Mouse (Mus musculus) kidney, adult 2 months (tissue): ENCODE measurements around the gene Fbxo22.

Experiments
- CTCF ChIP-seq: fragments of 200-500 bp; conservative IDR thresholded peaks from 2 replicates; pipeline ENCODE4 v1.5.1; 2011; ENCODE audit warnings: low read depth, mild to moderate bottlenecking, control low read depth, low read length, moderate library complexity, mixed read lengths; ENCODE audit not compliant: insufficient read depth, insufficient read length
- POLR2A ChIP-seq: fragments of 200-500 bp; IDR thresholded peaks from one replicate; pipeline ENCODE4 v1.6.1; 2011; ENCODE audit warnings: low read depth, low read length, control low read depth

DNA sequence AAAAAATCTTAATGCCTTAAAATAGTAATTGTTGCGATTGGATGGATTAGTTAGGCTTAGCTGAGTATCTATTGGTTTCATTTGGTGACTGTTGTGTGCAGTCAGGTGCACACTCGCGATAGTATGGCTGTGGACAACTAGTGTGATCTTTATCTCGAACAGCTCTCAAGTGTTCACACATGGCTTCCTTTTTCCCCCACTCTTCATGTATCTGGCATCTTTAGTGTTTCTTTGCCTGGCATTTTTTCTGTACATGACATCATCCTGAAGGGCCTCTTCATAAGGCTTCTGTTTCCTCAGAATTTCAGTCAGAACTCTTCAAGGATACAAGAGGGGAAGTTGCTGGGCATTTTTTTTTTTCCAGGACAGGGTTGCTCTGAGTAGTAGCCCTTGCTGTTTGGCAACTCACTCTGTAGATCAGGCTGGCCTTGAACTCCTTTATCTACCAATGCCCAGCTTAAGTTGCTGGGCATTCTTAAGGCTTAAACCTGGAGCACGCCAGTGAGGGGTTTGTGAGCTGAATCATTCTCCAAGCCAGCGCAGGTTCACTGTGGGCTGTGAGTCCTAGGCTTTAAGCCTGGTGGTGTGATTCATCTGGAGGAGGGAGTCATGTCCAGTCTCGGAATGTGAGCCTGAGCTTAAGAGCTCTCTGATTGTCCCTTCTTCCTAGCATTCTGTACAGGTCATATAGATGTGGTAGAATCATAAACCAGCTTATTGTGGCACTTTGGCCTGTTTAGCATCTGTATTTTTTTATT is 37.9 kb upstream of the Fbxo22 start:
- TF ChIP-seq POLR2A (no peak), CTCF (no peak)
